Mouse (Mus musculus): ENCODE results near the gene Slc2a6.

DNA sequence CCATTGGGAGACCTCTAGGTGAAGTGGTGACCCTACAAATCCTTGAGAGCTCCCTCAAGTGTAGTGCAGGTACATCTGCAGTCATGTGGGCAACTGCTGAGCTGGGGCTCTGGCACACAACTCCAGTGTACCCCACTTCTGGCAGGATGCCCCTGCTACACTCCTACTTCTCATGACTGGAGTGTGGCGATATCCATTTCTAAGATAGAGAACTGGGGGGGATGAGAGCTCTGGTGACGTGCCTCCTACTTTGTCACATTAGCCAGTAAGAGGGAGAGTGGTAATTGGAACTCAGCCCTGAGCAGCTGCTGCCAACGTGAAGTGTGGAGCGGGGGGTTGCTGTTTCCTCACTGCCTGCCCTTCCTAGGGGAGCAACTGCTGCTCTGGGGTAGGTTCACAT, 21.5 kb downstream of the Slc2a6 start:
- TF ChIP-seq CTCF (conservative IDR thresholded peaks at IDR 0.05; ENCODE audit: low read length) (no peak), NANOG (IDR thresholded peaks at IDR 0.05; ENCODE audit: borderline replicate concordance, low read length) (no peak)

Data from E14TG2a.4 (cell line).